Mouse (Mus musculus): ENCODE data around the gene Yif1b. TPM values are rescaled to one million over a fixed set of nuclear protein-coding genes. Genes with fewer than 3 reads are reported as not detected.

Yif1b gene
- total RNA-seq, 2 experiments from 2014 or later, result 33.1 to 57.1 TPM

- ATAC-seq (replicated peaks; ENCODE audit: poor library complexity, severe bottlenecking), result peak; percentile 74
Measured at GRCm38 (mm10) chr7:29296998-29297397, 58.9 kb downstream of the Yif1b start.

Other genes with a start within 250 kb of the Yif1b start
- 4.7 TPM in 1 of 2 replicates, not detected in the other for gene Ryr1, start 113.2 kb upstream of the Yif1b start, total RNA-seq (2014; fragmentation: Nextera tagmentation)
- 0.69 TPM in 1 of 2 replicates, not detected in the other for gene Ryr1, start 113.2 kb upstream of the Yif1b start, total RNA-seq (2017)
- 0.51 and 6.3 TPM in 2 replicates for gene Rasgrp4, start 103.5 kb upstream of the Yif1b start, total RNA-seq (2014; fragmentation: Nextera tagmentation)
- 0.43 and 1.2 TPM in 2 replicates for gene Rasgrp4, start 103.5 kb upstream of the Yif1b start, total RNA-seq (2017)
- gene Fam98c, start 82.1 kb upstream of the Yif1b start, total RNA-seq (2014; fragmentation: Nextera tagmentation), result 18.3 and 18.8 TPM in 2 replicates
- gene Fam98c, start 82.1 kb upstream of the Yif1b start, total RNA-seq (2017), result 21.2 and 25.3 TPM in 2 replicates
- gene Ggn, start 68.1 kb upstream of the Yif1b start, total RNA-seq (2014; fragmentation: Nextera tagmentation), result 0.24 and 0.32 TPM in 2 replicates
- gene Ggn, start 68.1 kb upstream of the Yif1b start, total RNA-seq (2017), result 0.26 and 3.0 TPM in 2 replicates
- gene Spred3, start 67.9 kb upstream of the Yif1b start, total RNA-seq (2014; fragmentation: Nextera tagmentation), result 2.6 and 2.8 TPM in 2 replicates
- gene Spred3, start 67.9 kb upstream of the Yif1b start, total RNA-seq (2017), result 0.26 and 0.95 TPM in 2 replicates
- gene Psmd8, start 57.6 kb upstream of the Yif1b start, total RNA-seq (2014; fragmentation: Nextera tagmentation), result 119 and 172 TPM in 2 replicates
- gene Psmd8, start 57.6 kb upstream of the Yif1b start, total RNA-seq (2017), result 165 and 166 TPM in 2 replicates
- 0.49 TPM in 1 of 2 replicates, not detected in the other for gene Catsperg1, start 24.3 kb upstream of the Yif1b start, total RNA-seq (2014; fragmentation: Nextera tagmentation)
- 0.26 TPM in 1 of 2 replicates, not detected in the other for gene Catsperg1, start 24.3 kb upstream of the Yif1b start, total RNA-seq (2017)
- gene Kcnk6, start 5.8 kb upstream of the Yif1b start, total RNA-seq (2014; fragmentation: Nextera tagmentation), result 4.3 and 5.6 TPM in 2 replicates
- gene Kcnk6, start 5.8 kb upstream of the Yif1b start, total RNA-seq (2017), result 9.2 and 10.8 TPM in 2 replicates
- gene 2200002D01Rik, start 10.1 kb downstream of the Yif1b start, total RNA-seq (2014; fragmentation: Nextera tagmentation), result not detected in 2 replicates
- gene 2200002D01Rik, start 10.1 kb downstream of the Yif1b start, total RNA-seq (2017), result 0.99 TPM in 1 of 2 replicates, not detected in the other
- gene Spint2, start 43.6 kb downstream of the Yif1b start, total RNA-seq (2014; fragmentation: Nextera tagmentation), result 45.1 and 55.0 TPM in 2 replicates
- gene Spint2, start 43.6 kb downstream of the Yif1b start, total RNA-seq (2017), result 24.4 and 29.9 TPM in 2 replicates
- gene Ppp1r14a, start 51.0 kb downstream of the Yif1b start, total RNA-seq (2014; fragmentation: Nextera tagmentation), result not detected in 2 replicates
- gene Ppp1r14a, start 51.0 kb downstream of the Yif1b start, total RNA-seq (2017), result not detected in 2 replicates
- gene Dpf1, start 65.6 kb downstream of the Yif1b start, total RNA-seq (2014; fragmentation: Nextera tagmentation), result not detected in 2 replicates
- 0.22 TPM in 1 of 2 replicates, not detected in the other for gene Dpf1, start 65.6 kb downstream of the Yif1b start, total RNA-seq (2017)

All from granulocyte monocyte progenitor cell, adult 5-6 weeks (primary cell).